Mouse (Mus musculus) telencephalon, adult 2 months (tissue): ENCODE data around the gene Crk.
"Not testable (repeated sequence)": the region's sequence is repeated elsewhere in the genome, so short reads cannot be mapped to it uniquely, and the experiment has no call there.

ENCODE experiments used
- DNase-seq: peaks from one replicate; pipeline ENCODE4 v3.0.0-alpha.2; 2011; ENCODE audit warnings: low read depth, low spot score

The Crk gene

GRCm38 (mm10) chr11:75684462-75684861 is 5.4 kb downstream of the Crk start:
- no peak for DNase-seq

- DNase-seq = no peak
These were observed 5.9 kb downstream of the Crk start for GRCm38 (mm10) chr11:75684956-75685355.

GRCm38 (mm10) chr11:75687343-75687993 is 8.4 kb downstream of the Crk start:
- no peak for DNase-seq

- DNase-seq = no peak
These were observed 9.1 kb downstream of the Crk start for GRCm38 (mm10) chr11:75688132-75688531.

- no peak for DNase-seq
These were observed 10.9 kb downstream of the Crk start for GRCm38 (mm10) chr11:75689977-75690376.

- no peak for DNase-seq
These were observed 12.0 kb downstream of the Crk start for GRCm38 (mm10) chr11:75691047-75691446.

- DNase-seq = no peak
These were observed 14.5 kb downstream of the Crk start for GRCm38 (mm10) chr11:75693570-75693969.

- not testable (repeated sequence) for DNase-seq
These were observed 18.4 kb downstream of the Crk start for GRCm38 (mm10) chr11:75697464-75697863.

- no peak for DNase-seq
These were observed 21.5 kb downstream of the Crk start for GRCm38 (mm10) chr11:75700557-75700956.

GRCm38 (mm10) chr11:75702761-75703160 is 23.7 kb downstream of the Crk start:
- DNase-seq = no peak

GRCm38 (mm10) chr11:75703748-75704147 is 24.7 kb downstream of the Crk start:
- DNase-seq = no peak

GRCm38 (mm10) chr11:75713949-75714348 is 34.9 kb downstream of the Crk start:
- no peak for DNase-seq

- no peak for DNase-seq
These were observed 36.5 kb downstream of the Crk start for GRCm38 (mm10) chr11:75715556-75715955.

GRCm38 (mm10) chr11:75716661-75717325 is 37.7 kb downstream of the Crk start:
- DNase-seq = no peak

- no peak for DNase-seq
These were observed 43.3 kb downstream of the Crk start for GRCm38 (mm10) chr11:75722339-75722738.

GRCm38 (mm10) chr11:75727168-75727567 is 48.1 kb downstream of the Crk start:
- DNase-seq = no peak

- DNase-seq = not testable (repeated sequence)
These were observed 48.6 kb downstream of the Crk start for GRCm38 (mm10) chr11:75727659-75728058.

GRCm38 (mm10) chr11:75732434-75733226 is 53.6 kb downstream of the Crk start, which contains the start of gene Ywhae:
TSS of gene Ywhae (plus strand) at chr11:75732869.
- DNase-seq = peak; percentile 78

- peak; percentile 24 for DNase-seq
These were observed 54.3 kb downstream of the Crk start for GRCm38 (mm10) chr11:75733227-75733940.

GRCm38 (mm10) chr11:75735462-75736252 is 56.6 kb downstream of the Crk start:
- DNase-seq = no peak

- DNase-seq = no peak
These were observed 57.9 kb downstream of the Crk start for GRCm38 (mm10) chr11:75736978-75737377.
